Mouse (Mus musculus): ENCODE measurements around the gene Plac8. TPM values are rescaled to one million over a fixed set of nuclear protein-coding genes. Genes with fewer than 3 reads are reported as not detected.

The Plac8 gene
- 6.7 and 12.0 TPM in 2 replicates for polyA plus RNA-seq (2012; rRNA removed)

- no peak for DNase-seq (ENCODE audit: extremely low spot score in 1 of 2, low spot score in 1 of 2)
Observed at GRCm38 (mm10) chr5:100572069-100572468, at the start of gene Plac8. Plac8 (minus strand) TSS chr5:100572245.

- no peak for DNase-seq (ENCODE audit: extremely low spot score in 1 of 2, low spot score in 1 of 2)
Observed at GRCm38 (mm10) chr5:100620952-100621351, 48.9 kb upstream of the Plac8 start.

DNA sequence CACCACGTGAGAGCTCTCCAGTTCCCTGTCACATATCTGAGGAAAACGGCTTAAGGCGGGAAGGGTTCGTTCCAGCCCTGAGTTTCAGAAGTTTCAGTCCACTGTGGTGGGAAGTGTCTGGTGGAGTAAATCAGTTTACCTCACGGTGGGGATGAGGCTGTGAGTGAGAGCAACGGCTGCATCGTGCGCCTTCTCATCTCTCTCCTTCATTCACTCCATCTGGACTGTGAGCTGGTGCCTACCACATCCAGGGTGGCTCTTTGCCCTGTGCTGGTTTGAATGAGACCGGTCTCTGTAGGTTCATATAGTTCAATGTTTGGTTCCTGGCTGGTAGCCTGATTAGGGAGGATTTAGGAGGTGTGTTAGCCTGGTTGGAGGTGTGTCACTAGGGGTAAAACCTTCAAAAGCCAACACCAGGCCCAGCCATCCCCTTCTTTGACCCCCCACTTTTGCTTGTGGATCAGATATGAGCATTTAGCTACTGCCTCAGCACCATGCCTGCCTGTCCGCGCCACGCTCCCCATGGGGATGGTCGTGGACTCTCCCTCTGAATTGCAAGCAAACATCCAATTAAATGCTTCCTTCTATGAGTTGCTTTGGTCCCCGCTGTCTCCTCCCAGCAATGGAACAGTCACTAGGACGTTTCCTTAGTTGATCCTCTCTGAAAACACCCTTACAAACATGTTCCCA, 47.7 kb upstream of the Plac8 start:
- no peak for DNase-seq (ENCODE audit: extremely low spot score in 1 of 2, low spot score in 1 of 2)

GRCm38 (mm10) chr5:100613896-100614768, 42.1 kb upstream of the Plac8 start:
- DNase-seq (ENCODE audit: extremely low spot score in 1 of 2, low spot score in 1 of 2): no peak

DNA sequence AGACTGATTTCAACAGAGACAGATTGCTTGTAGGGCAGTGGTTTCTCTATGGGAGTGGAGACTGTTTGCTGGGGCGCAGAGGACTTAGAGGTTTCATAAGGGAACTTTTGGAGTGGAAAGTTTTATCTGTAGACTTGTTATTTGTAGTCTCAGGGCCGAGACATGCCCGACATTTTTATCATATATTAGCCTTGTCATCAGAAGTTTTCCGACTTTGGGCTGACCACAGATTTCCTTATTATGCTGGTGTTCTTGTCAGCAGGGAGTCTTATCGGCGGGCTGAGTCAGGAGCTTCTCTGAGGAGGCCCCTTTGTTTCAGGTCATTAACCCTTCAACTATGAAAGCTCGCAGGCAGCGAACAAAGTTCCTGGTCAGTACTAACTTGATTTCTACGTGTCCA, 35.8 kb upstream of the Plac8 start:
- DNase-seq (ENCODE audit: extremely low spot score in 1 of 2, low spot score in 1 of 2): no peak

GRCm38 (mm10) chr5:100607090-100607762, 35.2 kb upstream of the Plac8 start:
- DNase-seq (ENCODE audit: extremely low spot score in 1 of 2, low spot score in 1 of 2): no peak

- DNase-seq (ENCODE audit: extremely low spot score in 1 of 2, low spot score in 1 of 2): no peak
Observed at GRCm38 (mm10) chr5:100605828-100606229, 33.8 kb upstream of the Plac8 start.

GRCm38 (mm10) chr5:100604061-100604460, 32.0 kb upstream of the Plac8 start:
- no peak for DNase-seq (ENCODE audit: extremely low spot score in 1 of 2, low spot score in 1 of 2)

- no peak for DNase-seq (ENCODE audit: extremely low spot score in 1 of 2, low spot score in 1 of 2)
Observed at GRCm38 (mm10) chr5:100601864-100602263, 29.8 kb upstream of the Plac8 start.

GRCm38 (mm10) chr5:100598961-100599463, 27.0 kb upstream of the Plac8 start:
- no peak for DNase-seq (ENCODE audit: extremely low spot score in 1 of 2, low spot score in 1 of 2)

DNA sequence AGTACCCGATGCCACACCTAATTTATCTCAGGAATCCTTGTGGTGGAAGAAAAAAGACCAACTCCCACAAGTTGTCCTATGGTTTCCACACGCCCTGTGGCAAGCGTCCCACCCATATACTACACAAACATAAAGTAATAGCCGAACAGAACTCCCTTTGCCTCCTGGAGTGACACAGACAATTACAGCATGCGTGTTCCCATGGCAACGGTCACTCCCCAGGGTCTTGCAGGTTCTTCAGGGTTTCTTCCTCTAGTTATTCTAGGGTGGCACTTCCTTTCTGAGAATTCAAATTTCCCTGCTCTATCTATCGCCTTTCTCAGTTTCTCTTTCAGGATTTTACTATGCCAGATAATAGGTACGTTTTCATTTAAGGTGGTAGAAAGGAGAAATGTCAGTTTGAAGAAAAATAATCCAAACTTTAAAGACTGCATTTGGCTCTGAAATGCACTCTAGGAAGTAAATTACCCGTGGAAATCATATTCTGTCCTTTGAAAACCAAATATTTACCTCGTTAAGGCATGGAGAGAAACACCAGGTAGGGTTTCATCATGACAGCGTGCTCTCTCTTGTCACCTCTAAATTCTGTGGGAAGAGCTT, 25.9 kb upstream of the Plac8 start:
- no peak for DNase-seq (ENCODE audit: extremely low spot score in 1 of 2, low spot score in 1 of 2)

- no peak for DNase-seq (ENCODE audit: extremely low spot score in 1 of 2, low spot score in 1 of 2)
Observed at GRCm38 (mm10) chr5:100595999-100596398, 24.0 kb upstream of the Plac8 start.

GRCm38 (mm10) chr5:100594803-100595467, 22.9 kb upstream of the Plac8 start:
- no peak for DNase-seq (ENCODE audit: extremely low spot score in 1 of 2, low spot score in 1 of 2)

DNA sequence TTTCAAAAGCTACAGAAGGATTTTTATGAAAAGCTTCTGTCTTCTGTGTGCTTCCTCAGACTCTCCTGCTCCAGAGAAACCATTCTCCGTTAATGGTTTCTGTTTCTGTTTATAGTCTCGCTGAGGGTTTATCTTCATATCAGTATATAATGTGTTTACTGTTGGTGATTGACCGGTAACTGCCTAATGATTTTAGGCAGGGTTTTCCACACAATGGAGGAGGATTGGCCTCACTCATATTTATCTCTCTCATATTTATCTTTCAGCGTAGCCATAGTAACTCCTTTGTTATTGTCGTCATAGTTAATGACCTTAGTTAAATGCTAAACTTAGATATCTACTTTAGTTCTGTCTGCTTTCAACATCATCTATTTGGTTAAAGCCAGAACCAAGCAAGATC, 18.5 kb upstream of the Plac8 start:
- DNase-seq (ENCODE audit: extremely low spot score in 1 of 2, low spot score in 1 of 2): no peak

DNA sequence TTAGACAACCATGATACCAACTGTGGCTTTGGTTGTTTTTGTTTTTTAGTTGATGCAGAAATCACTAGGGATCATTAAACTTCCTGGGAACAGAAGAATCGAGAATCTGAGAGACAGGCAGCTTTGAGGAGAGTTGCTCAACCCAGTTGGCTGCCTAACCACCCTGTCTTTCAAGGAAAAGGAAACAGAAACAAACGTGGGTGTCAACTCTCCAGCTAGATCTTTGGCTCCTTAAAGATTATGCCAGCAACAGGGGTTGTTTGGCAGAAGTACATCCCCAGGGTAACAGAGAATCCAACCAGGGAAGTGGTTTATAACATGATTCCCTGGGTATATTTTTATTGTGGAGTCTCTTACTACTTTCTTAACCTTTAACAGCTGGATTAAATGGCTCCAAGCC, 15.6 kb upstream of the Plac8 start:
- DNase-seq (ENCODE audit: extremely low spot score in 1 of 2, low spot score in 1 of 2): no peak

GRCm38 (mm10) chr5:100587136-100587535, 15.1 kb upstream of the Plac8 start:
- no peak for DNase-seq (ENCODE audit: extremely low spot score in 1 of 2, low spot score in 1 of 2)

GRCm38 (mm10) chr5:100585657-100586056, 13.6 kb upstream of the Plac8 start:
- no peak for DNase-seq (ENCODE audit: extremely low spot score in 1 of 2, low spot score in 1 of 2)

DNA sequence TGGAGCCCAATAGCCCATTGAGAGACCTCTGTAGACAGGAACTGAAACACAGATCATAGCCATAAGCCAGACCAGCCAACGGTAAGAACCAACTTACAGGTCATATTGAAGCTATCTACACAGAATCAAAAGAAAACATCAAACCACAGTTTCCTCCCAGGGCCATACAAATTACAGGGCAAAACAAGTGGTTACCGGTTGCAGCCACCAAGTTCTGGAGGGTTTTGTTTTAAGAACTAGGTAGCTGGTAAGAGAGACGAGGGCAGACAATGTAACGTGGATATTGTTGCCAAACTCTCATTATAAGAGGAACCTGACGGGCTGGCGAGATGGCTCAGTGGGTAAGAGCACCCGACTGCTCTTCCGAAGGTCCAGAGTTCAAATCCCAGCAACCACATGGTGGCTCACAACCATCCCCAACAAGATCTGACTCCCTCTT, 13.2 kb upstream of the Plac8 start:
- no peak for DNase-seq (ENCODE audit: extremely low spot score in 1 of 2, low spot score in 1 of 2)

- DNase-seq (ENCODE audit: extremely low spot score in 1 of 2, low spot score in 1 of 2): no peak
Observed at GRCm38 (mm10) chr5:100583066-100583465, 11.0 kb upstream of the Plac8 start.

DNA sequence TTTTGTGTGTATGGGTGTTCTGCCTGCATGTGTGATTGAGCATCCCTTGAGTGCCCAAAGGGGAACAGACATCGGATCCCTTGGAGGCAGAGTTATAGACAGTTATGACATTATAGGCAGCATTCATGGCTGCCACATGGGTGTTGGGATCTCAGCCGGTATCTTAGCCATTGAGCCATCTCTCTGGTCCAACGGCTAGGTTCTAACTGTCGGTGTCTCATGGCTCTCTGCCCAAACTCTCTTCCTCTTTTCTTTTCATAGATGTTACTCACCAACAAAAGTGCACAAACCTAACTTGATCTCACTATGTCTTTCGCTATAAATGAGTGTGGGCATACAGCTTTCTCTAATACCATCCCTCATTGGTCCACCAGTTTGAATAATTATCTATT, 10.4 kb upstream of the Plac8 start:
- DNase-seq (ENCODE audit: extremely low spot score in 1 of 2, low spot score in 1 of 2): peak in 1 of 2 experiments; percentile 18

Measured in frontal cortex, adult 2 months (tissue).